8 mouse cellular contexts compared by ENCODE assay signal in genomic region chr2:152626774-152627591, GRCm38 (mm10). TPM values are rescaled to one million over a fixed set of nuclear protein-coding genes. Genes with fewer than 3 reads are reported as not detected.
DNase-seq lines count a peak whose midpoint lies in the region; ATAC-seq and TF ChIP-seq lines count a peak whose summit lies in the region.

Gene Rem1 (plus strand): TSS chr2:152626951.

- H3K36me3 ChIP-seq in embryonic facial prominence, embryonic 11.5 days (replicated peaks; ENCODE audit: control insufficient read depth, insufficient read depth, low read depth, low read length) = no peaks in the 10 kb centered on the region
- H3K36me3 ChIP-seq in heart, embryonic 16.5 days (ENCODE audit: control insufficient read depth, insufficient read depth) = no peaks in the 10 kb centered on the region; the same call in 1 of the 2 replicates
- no peaks in the 10 kb centered on the region for H3K36me3 ChIP-seq in limb, embryonic 14.5 days (ENCODE audit: control insufficient read depth, insufficient read depth, low read length)
- no peaks in the 10 kb centered on the region for H3K36me3 ChIP-seq in midbrain, embryonic 16.5 days (ENCODE audit: control insufficient read depth, insufficient read depth, low read length)

- H3K27me3 ChIP-seq in embryonic facial prominence, embryonic 11.5 days (ENCODE audit: control insufficient read depth, insufficient read depth, low read length) = peaks cover 33% of the 10 kb centered on the region
- peaks cover 28% of the 10 kb centered on the region for H3K27me3 ChIP-seq in heart, embryonic 16.5 days (ENCODE audit: control insufficient read depth, insufficient read depth, low read length)
- peaks cover 32% of the 10 kb centered on the region for H3K27me3 ChIP-seq in limb, embryonic 14.5 days (ENCODE audit: control insufficient read depth, insufficient read depth, low read length)
- H3K27me3 ChIP-seq in midbrain, embryonic 16.5 days (ENCODE audit: control insufficient read depth, insufficient read depth, low read depth, low read length) = peaks cover 22% of the 10 kb centered on the region

- peak within 1 kb of the TSS; percentile 56 for H3K4me2 ChIP-seq in embryonic facial prominence, embryonic 11.5 days (ENCODE audit: low read depth, low read length)
- peak within 1 kb of the TSS; percentile 74 for H3K4me2 ChIP-seq in heart, embryonic 16.5 days (ENCODE audit: low read depth, low read length)
- peak within 1 kb of the TSS; percentile 82 for H3K4me2 ChIP-seq in limb, embryonic 14.5 days (replicated peaks; ENCODE audit: low read depth, low read length, severe bottlenecking)
- peak within 1 kb of the TSS; percentile 56 for H3K4me2 ChIP-seq in midbrain, embryonic 16.5 days (ENCODE audit: low read length)

- 2% methylated on average over 57 of the region's 59 CpGs for WGBS in embryonic facial prominence, embryonic 11.5 days
- 1% methylated on average over 59 of the region's 59 CpGs for WGBS in heart, embryonic 16.5 days
- WGBS in limb, embryonic 14.5 days = under 1% methylated on average over 53 of the region's 59 CpGs
- 1% methylated on average over 59 of the region's 59 CpGs for WGBS in midbrain, embryonic 16.5 days

- no peaks in the 10 kb centered on the region for H3K9me3 ChIP-seq in embryonic facial prominence, embryonic 11.5 days (replicated peaks; ENCODE audit: control insufficient read depth, low read length)
- no peaks in the 10 kb centered on the region for H3K9me3 ChIP-seq in heart, embryonic 16.5 days (replicated peaks; ENCODE audit: control insufficient read depth, low read length)
- no peaks in the 10 kb centered on the region for H3K9me3 ChIP-seq in limb, embryonic 14.5 days (ENCODE audit: control insufficient read depth, low read length)
- H3K9me3 ChIP-seq in midbrain, embryonic 16.5 days (replicated peaks; ENCODE audit: control insufficient read depth, low read length, poor library complexity, severe bottlenecking) = no peaks in the 10 kb centered on the region

- ATAC-seq in embryonic facial prominence, embryonic 11.5 days (replicated peaks; ENCODE audit: insufficient number of reproducible peaks, low FRiP score, low TSS enrichment, low read depth) = peak; percentile 55
- peak; percentile 63 for ATAC-seq in heart, embryonic 16.5 days (replicated peaks; ENCODE audit: extremely low read depth, insufficient read depth, low FRiP score)
- peak; percentile 73 for ATAC-seq in limb, embryonic 14.5 days (ENCODE audit: low FRiP score, low read depth)
- ATAC-seq in midbrain, embryonic 16.5 days = 0 out of 2 replicates have a peak, but pooled peaks have one; percentile 33

- TF ChIP-seq POLR2A in limb, embryonic 14.5 days (IDR thresholded peaks at IDR 0.05; ENCODE audit: borderline replicate concordance, extremely low read depth, insufficient read depth, insufficient read length) = no peak

- peak within 1 kb of the TSS; percentile 7 for H3K9ac ChIP-seq in embryonic facial prominence, embryonic 11.5 days (replicated peaks; ENCODE audit: low read length)
- H3K9ac ChIP-seq in heart, embryonic 16.5 days (ENCODE audit: low read length) = peak within 1 kb of the TSS; percentile 76
- H3K9ac ChIP-seq in limb, embryonic 14.5 days (ENCODE audit: low read depth, low read length, severe bottlenecking) = peak within 1 kb of the TSS; percentile 56
- H3K9ac ChIP-seq in midbrain, embryonic 16.5 days (ENCODE audit: low read depth, low read length) = peak within 1 kb of the TSS; percentile 21

- H3K27ac ChIP-seq in embryonic facial prominence, embryonic 11.5 days (replicated peaks; ENCODE audit: low read depth, low read length) = no peak within 1 kb of the TSS
- peak within 1 kb of the TSS; percentile 38 for H3K27ac ChIP-seq in heart, embryonic 16.5 days (ENCODE audit: low read length)
- H3K27ac ChIP-seq in limb, embryonic 14.5 days (replicated peaks; ENCODE audit: low read depth, low read length) = no peak within 1 kb of the TSS
- no peak within 1 kb of the TSS for H3K27ac ChIP-seq in midbrain, embryonic 16.5 days (ENCODE audit: low read length)

- peak; percentile 52 for DNase-seq in adrenal gland, postnatal 14 days
- peak; percentile 59 for DNase-seq in embryonic facial prominence, embryonic 11.5 days (ENCODE audit: low spot score)
- DNase-seq in limb, embryonic 14.5 days (ENCODE audit: low spot score) = peak; percentile 26
- no peak for DNase-seq in c-Kit-positive CD71-positive TER-119-positive erythroid progenitor cells, embryonic 14.5 days (ENCODE audit: low spot score)
- DNase-seq in spleen, postnatal 14 days (ENCODE audit: low spot score in 2 of 2) = no peak
- no peak for DNase-seq in layer of hippocampus, postnatal 36 days

- H3K4me3 ChIP-seq in embryonic facial prominence, embryonic 11.5 days (ENCODE audit: low read depth, low read length) = peak within 1 kb of the TSS; percentile 34
- peak within 1 kb of the TSS; percentile 61 for H3K4me3 ChIP-seq in heart, embryonic 16.5 days (ENCODE audit: low read length)
- peak within 1 kb of the TSS; percentile 47 for H3K4me3 ChIP-seq in limb, embryonic 14.5 days (replicated peaks; ENCODE audit: low read length)
- H3K4me3 ChIP-seq in midbrain, embryonic 16.5 days (ENCODE audit: low read depth, low read length) = peak within 1 kb of the TSS; percentile 27

- peaks cover 2% of the 10 kb centered on the region; the same call in 1 of the 2 replicates for H3K4me1 ChIP-seq in embryonic facial prominence, embryonic 11.5 days (ENCODE audit: control insufficient read depth, insufficient read depth, low read length)
- H3K4me1 ChIP-seq in heart, embryonic 16.5 days (ENCODE audit: control insufficient read depth, insufficient read depth, low read length) = peaks cover 9% of the 10 kb centered on the region
- H3K4me1 ChIP-seq in limb, embryonic 14.5 days (ENCODE audit: control insufficient read depth, insufficient read depth, low read length) = peaks cover 8% of the 10 kb centered on the region; the same call in 1 of the 2 replicates
- peaks cover 11% of the 10 kb centered on the region; the same call in 1 of the 2 replicates for H3K4me1 ChIP-seq in midbrain, embryonic 16.5 days (ENCODE audit: control insufficient read depth, insufficient read depth, low read length)

RNA-seq across cellular contexts. Expression of gene Rem1, which starts in this region (rescaled TPM):
- total RNA-seq in adrenal gland, postnatal 14 days (2021) = 8.3 and 9.8 TPM in 2 replicates
- 0.36 and 0.91 TPM in 2 replicates for polyA plus RNA-seq in embryonic facial prominence, embryonic 11.5 days (2014; fragmentation: Nextera tagmentation; extraction: Ambion mirVana)
- 12.8 and 14.8 TPM in 2 replicates for polyA plus RNA-seq in heart, embryonic 16.5 days (2015; fragmentation: Nextera tagmentation; extraction: Ambion mirVana)
- 3.9 and 4.7 TPM in 2 replicates for polyA plus RNA-seq in limb, embryonic 14.5 days (2012; rRNA removed)
- 2.6 and 4.4 TPM in 2 replicates for polyA plus RNA-seq in limb, embryonic 14.5 days (2014; fragmentation: Nextera tagmentation; extraction: Ambion mirVana)
- polyA plus RNA-seq in midbrain, embryonic 16.5 days (2015; fragmentation: Nextera tagmentation; extraction: Ambion mirVana) = 0.45 and 0.89 TPM in 2 replicates
- total RNA-seq in layer of hippocampus, postnatal 36 days (2021) = 1 to 10 TPM in 1 of 2 experiments, under 1 TPM in 1; 0.75 to 1.3 TPM

Comparison
In these comparisons a context has a peak if more than half of its experiments do, and no peak if none do; other contexts are left out.
1. Peak in DNase-seq, ATAC-seq, H3K4me3 ChIP-seq, H3K9ac ChIP-seq and H3K4me2 ChIP-seq in embryonic facial prominence, embryonic 11.5 days; RNA of the gene not detected or under 1 TPM.
2. Peak in ATAC-seq, H3K4me3 ChIP-seq, H3K9ac ChIP-seq and H3K4me2 ChIP-seq in midbrain, embryonic 16.5 days; RNA of the gene not detected or under 1 TPM.
3. DNase-seq: peak in adrenal gland, postnatal 14 days (single experiment) and limb, embryonic 14.5 days (single experiment); none in c-Kit-positive CD71-positive TER-119-positive erythroid progenitor cells, embryonic 14.5 days (single experiment), spleen, postnatal 14 days (0 of 2) and layer of hippocampus, postnatal 36 days (0 of 2).
4. H3K9ac ChIP-seq: peak in every context shown above with its lines; median percentile 76 in heart, embryonic 16.5 days; 56 in limb, embryonic 14.5 days; 21 in midbrain, embryonic 16.5 days; 7 in embryonic facial prominence, embryonic 11.5 days.
5. Peak in every context shown above with its lines, with median percentiles within 50 percentile points of each other: ATAC-seq, H3K4me2 ChIP-seq and H3K4me3 ChIP-seq.